Mouse (Mus musculus): ENCODE results near the gene Adarb2.

GRCm38 (mm10) chr13:8699831-8700230, 497.2 kb downstream of the Adarb2 start:
- no peak for TF ChIP-seq CTCF (IDR thresholded peaks at IDR 0.05; ENCODE audit: low read depth)
- TF ChIP-seq EP300 (IDR thresholded peaks at IDR 0.05; ENCODE audit: low read depth) = no peak
